Mouse (Mus musculus) thymus, adult 2 months (tissue): ENCODE results near the gene Clpp.

Experiments
- CTCF ChIP-seq: fragments of 200-500 bp; IDR thresholded peaks from 2 replicates; pipeline ENCODE4 v1.5.1; 2012; ENCODE audit warnings: mild to moderate bottlenecking, control low read depth, low read length, moderate library complexity, borderline replicate concordance; ENCODE audit not compliant: control insufficient read depth, poor library complexity, insufficient read depth; ENCODE audit errors: extremely low read depth
- POLR2A ChIP-seq: fragments of 200-500 bp; IDR thresholded peaks from 2 replicates; pipeline ENCODE4 v1.6.1; 2012; ENCODE audit warnings: mild to moderate bottlenecking, low read length, control low read depth, moderate library complexity; ENCODE audit not compliant: control insufficient read depth, poor library complexity, insufficient read depth; ENCODE audit errors: extremely low read depth

GRCm38 (mm10) chr17:56969321-56969720 is 20.8 kb upstream of the Clpp start:
- TF ChIP-seq CTCF (no peak), POLR2A (no peak)
